Mouse (Mus musculus) spleen, postnatal 4 days (tissue): ENCODE results near the gene Oaf.
A peak's percentile ranks its signal among the peaks of the same experiment; 100 is the strongest.

Experiments used
- DNase-seq, 2 experiments: peaks; one replicate each; pipeline ENCODE4 v3.0.0; 2022; ENCODE audit warnings: low spot score in 2 of 2

The Oaf gene

DNA sequence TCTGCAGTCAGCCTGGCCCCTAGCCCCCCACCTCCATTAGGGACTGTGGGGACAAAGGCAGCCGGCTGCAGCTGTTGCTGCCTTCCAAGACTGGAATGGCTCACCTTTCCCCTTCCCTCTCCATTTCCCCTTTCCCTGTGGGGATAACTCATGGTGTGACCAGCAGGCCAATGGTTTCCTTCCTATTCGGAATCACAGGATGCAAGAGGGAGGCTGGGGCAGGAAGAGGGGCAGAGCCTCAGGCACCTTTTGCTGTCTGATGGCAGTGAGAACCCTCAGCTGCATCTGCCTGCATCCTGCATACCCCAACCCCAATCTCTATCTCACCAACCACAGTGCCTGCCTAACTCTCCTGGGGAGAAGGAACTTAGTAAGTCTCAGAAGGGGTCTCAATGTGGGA, 14.2 kb downstream of the Oaf start:
- DNase-seq = no peak

DNA sequence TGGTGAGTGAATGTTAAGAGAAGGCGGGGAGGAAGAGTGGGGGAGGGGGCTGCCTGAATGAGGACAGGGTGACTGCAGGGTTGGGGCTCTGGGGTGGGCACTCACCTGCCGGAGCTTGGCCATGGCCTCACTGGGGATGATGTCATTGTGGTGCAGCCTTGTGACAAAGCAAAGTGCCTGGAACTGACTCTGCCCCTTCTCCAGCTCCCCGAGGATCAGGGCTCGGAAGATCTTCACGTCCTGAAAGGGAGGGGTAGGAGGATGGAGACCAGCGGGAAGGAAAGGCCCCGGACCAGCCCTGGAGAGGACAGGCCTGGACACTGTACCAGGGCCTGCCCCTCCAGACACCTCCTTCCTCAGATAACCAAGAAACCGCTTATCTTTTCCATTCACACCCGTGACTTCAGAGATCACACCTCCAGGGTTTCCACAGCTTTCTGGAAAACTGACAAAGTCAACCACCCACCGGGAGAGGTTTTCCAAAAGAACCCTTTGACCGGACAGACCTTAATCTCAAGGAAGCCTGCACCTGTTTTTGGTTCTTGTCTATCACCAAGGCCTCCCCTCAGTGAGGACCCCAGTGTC, 14.8 kb downstream of the Oaf start:
- DNase-seq = no peak

DNA sequence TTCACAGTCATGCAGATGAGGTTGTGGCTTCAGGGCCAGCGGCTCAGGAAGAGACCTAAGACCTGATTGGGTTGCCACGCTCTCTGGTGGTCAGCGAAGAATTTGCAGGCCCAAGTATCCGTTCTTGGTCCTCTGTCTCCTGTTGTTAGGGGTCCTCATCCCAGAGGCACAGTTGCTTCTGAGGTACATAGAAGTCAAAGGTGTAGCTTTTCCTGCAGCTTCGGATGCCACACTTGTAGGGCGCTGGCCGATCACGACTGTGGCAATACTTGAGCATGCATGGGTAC, 17.3 kb downstream of the Oaf start:
- no peak for DNase-seq

DNA sequence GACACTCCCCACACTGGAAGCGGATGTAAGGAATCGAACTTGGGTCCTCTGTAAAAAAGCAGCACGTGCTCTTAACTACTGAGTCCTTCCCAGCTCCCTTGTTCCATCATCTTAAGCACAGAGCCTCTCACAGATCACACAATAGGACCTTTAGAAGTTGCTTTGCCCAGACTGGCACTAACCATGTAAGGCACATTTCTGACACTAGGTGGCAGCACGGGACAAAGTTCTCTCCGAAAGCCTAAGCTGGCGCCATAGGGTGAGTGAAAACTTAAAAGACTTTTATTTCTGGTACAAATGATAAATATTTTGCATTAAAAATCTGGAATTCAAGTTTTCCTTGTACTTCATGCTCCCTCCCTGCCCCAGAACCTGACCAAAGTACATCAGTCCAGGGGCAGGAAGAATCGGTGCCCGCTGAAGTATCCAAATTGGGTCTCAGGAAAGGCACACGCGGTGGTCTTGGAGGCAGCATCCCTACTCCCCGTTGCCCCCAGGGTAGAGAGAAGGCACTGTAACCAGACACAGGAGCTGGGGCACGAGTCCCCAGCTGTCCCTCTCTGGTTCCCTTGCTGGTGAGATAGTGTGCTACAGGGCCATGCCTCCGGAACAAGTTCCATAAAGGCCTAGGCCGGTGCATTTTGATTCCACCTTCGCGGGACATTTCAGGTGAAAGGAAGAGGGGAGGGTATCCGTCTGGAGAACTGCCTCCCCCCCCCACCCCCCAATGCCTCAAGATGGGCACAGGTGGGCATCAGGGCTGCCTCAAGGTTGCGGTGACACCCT, 17.9 kb downstream of the Oaf start:
- DNase-seq = peak; percentile 79 to 92

DNA sequence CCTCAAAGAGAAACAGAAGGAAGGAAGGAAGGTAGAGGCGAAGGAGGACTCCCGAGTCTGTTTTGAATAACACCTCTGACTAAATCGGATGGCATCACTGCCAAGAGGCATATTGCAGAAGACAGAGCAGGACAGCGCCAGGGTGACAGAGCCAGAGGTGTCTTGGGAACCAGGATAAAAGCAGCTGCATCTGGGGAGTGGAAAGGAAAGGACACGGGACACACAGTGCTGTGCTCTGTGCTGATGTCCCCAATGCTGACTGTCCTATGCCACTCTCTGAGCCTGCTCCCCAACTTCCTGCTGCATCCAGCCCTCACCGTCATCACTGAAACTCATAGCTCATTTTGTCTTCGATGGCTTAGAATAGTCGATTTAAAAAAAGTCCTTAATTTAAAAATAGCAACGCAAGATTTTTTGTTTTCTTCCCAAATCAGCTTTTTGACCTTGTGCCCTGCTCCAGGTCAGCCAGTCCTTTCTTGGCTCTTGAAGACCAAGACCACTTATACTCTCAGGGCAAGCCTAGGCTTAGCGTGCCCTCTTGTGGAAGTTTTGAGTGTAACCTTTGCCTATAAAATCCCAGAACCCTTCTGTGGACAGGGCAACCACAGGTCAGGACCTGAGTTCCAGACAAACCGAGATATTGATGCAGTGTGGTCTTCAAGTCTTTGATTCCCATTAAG, 28.8 kb downstream of the Oaf start:
- DNase-seq = no peak

DNA sequence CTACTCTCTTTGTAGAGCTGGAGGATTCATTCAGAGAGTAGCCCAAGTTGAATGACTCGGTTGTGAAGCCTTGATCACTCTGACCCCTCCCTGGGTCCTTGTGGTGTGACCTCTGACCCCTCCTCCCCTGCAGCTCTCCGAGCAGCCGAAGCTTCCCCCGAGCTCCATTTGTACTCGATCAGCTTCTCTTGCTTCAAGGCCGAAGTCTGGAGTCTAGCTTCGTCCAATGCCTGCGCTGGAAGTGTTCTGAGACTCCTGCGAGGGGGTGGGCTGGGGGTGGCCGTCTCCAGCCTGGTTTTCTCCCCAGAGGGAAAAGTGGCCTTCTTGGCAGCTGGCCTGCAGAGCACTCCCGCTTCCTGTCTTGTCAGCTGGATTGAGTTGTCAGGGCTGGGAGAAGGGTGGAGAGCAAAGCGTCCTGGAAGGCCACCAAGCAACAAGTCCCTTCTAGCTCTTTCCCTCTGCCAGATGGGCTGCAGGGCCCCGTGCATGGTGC, 29.5 kb downstream of the Oaf start, which contains the start of gene Pou2f3:
Gene Pou2f3, minus strand, starts transcription at position 180 of the 493 bp plus-strand sequence.
- no peak for DNase-seq

DNA sequence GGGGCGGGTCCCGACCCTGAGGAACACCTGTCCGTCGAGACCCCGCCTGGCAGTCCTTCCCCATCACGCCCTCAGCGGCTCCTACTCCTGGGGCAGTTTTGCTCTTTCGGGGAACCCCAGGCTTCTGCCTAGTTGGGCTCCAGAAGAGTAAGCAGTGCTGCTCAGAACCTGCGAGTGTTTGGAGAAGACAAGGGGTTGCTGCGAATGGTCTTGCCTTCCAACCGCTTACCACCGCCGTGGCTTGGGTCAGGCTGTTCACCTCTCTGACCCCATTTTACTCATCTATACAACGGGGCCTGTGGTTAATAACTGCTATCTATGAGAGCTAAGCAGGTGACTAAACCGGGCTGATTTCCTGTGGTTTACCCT, 33.7 kb downstream of the Oaf start:
- DNase-seq = no peak

DNA sequence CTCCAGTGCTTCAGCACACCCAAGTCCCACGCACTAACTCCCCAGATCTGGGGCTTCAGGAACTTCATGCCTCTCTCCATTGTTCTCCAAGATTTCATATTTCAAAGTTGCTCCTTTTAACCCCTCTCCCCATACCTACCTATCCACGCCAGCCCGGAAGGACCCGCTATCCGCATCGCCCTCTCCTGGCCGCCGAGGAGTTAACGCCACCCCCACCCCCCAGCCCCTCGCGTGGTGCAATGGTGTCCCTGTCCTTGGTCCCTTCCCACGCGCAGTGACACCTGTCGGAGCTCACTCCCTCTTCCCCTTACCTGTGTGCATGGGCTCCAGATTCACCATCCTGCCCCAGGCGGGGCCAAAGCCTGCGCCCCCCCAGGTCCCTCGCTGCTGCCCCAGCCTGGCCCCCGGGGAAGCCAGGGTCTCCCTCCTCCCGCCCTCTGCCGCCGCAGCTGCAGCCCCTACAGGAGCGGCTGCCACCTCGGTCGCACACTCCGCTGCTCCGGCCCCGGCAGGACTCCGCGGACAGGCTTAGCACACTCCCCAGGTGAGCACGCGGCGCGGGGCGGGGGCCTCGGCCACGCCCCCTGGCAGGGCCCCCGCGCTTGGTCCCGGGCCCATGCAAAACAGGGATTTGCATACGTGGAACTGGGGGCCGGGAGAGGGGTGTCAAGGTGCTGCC, 34.2 kb downstream of the Oaf start:
- DNase-seq = no peak

DNA sequence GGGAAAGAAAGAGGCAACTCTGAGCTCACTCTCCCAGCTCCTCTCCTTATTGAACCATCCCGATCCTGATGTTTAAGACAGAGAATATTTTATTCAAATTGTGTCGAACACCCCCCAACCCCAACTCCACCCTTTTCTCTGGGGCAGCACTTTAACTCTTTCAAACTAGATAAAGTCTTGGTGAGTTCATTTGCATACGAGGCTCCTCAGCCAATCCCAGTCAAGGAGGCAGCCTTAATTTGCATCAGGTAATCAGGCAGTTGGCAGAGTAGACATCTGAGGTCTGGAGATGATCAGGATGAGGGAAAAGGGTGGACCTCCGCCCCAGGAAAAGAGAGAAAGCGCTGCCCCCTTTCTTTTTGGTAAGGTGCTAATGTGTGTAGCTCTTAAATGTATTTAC, 39.5 kb downstream of the Oaf start:
- no peak for DNase-seq

DNA sequence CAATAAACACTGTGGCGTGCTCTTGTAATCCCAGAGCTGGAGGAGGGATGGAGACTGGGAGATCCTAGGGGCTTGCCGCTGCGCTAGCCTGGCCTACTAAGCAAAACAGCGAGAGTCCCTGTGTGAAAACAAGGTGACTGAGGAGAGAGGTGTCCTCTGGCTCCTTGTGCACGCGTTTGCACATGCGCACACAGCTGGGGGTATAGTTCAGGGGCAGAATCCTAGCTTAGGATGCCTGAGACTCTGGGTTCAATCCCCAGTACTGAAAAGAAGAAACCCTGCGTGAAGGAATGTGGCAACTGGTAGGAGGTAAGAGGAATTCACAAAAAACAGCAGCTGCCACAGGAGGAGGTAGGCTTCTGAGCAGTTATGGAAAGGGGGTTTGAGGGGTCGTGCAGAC, 45.7 kb downstream of the Oaf start:
- DNase-seq = no peak

DNA sequence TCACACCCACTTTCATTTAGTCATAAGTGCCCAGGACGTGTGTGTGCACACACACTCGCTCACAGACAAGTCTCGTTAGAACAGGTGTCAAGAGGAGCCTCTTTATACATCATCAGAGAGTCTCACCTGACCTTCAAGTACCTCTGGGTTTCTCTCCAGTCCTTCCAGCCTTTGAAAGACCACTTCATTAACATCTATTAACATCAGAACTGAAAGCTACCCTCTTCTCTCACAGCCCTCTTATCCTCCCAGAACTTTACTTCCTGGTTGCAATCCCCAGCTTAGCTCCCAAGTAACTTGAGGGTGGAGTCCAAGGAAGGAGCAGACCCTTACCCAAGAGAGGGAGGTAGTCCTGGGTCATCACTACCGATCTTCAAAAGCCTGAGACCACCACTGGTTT, 48.1 kb downstream of the Oaf start:
- DNase-seq = no peak

DNA sequence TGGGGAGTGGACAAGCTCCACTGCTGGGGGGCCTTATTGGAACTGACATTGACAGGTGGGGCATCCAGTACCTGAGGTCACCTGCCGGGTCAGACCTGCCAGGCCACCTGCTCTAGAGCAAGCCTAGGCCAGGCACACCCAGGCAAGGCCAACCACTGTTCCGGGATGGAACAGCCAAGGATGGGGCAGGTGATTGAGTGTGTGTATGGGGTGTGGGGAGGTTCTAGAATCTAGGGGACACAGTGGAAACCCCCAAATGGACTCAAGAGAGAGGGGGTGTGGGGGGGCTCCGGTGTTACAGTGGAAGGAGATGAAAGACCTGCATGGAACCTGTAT, 50.7 kb downstream of the Oaf start:
- no peak for DNase-seq

DNA sequence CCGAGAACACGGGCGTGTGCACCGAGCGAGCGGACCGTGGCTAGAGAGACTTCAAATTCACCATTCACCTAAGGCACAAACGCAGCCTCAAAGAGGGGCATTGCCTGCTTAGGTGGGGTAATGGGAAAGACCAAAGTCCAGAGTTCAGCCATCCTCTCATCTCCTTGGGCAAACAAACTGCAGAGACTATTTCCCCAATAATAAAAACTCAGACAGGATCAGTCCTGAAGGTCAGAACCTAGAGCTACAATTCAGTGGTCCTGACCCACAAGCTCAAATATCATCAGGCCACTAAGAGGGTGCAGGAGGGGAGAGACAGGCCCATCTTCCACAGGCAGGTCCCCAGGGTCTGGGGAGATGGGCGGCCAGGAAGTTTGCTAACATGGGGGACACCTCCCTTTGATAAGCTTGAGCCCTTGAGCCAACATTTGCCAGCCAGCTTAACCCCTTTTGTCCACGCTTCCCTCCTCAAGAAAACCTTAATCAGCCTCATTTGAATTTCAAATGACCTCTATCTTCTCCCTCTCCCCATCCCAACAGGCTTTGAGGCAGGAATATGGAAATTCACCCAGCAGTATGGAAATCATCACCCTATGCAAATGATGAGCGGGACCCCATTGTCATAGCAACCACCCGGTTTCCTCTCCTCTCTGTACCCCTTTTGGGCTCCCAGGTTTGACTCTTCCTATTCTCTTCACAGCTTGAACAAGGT, 51.2 kb downstream of the Oaf start:
- no peak for DNase-seq

DNA sequence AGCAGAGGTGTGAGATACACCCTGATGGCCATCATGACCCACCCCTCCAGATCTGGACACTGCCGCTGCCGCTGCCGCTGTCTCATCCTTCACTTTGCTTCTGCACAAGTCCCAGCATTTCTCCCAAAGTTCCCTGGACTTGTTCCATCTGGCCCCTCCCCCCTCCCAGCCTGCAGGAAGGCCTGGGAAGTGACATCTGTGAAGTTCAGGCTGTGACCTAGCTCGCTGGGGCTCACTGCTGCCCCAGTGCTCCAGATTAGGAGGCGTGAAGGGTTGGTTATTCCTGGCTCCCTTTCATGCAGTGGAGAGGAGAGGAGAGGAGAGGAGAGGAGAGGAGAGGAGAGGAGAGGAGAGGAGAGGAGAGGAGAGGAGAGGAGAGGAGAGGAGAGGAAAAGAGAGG, 60.1 kb downstream of the Oaf start:
- DNase-seq = no peak

DNA sequence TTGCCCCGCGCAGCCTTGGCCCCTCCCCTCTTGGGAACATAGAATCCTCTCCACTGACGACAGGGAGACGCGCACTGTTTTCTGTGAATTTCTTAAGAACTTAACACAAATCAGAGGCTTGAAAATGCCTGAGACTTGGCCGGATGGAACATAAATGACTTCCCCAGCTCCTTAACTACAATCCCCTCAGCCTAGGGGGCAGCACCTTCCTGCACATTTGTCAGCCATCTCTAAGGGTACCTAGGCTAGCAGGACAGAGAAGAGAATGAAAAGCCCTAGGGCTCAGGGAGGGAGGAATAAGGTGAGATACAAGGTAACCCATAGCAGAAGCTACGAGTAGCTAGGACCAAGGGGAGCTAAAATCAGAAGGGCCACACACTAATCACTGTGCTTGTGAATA, 61.5 kb downstream of the Oaf start:
- no peak for DNase-seq
